Mouse (Mus musculus): ENCODE measurements around the gene Ube2c. TPM values are rescaled to one million over a fixed set of nuclear protein-coding genes. Genes with fewer than 3 reads are reported as not detected.

Gene Ube2c
- polyA plus RNA-seq, 1 experiment from 2014 or later, result 199 TPM

- Histone ChIP-seq H3K27me3 (no peaks in the 10 kb centered on the region), H3K9ac (replicated peaks) (no peak overlapping the region), H3K4me2 (replicated peaks) (no peak overlapping the region), H3K4me3 (no peak overlapping the region), H3K4me1 (peaks cover 25% of the 10 kb centered on the region), H3K9me3 (no peaks in the 10 kb centered on the region), H3K36me3 (peaks cover 45% of the 10 kb centered on the region), H3K27ac (replicated peaks) (no peak overlapping the region)
- 91% methylated on average over 15 of the region's 15 CpGs for WGBS
- ATAC-seq (replicated peaks), result no peak
Observed at GRCm38 (mm10) chr2:164767812-164768540, 1.7 kb upstream of the Ube2c start.

GRCm38 (mm10) chr2:164770279-164770678, 581 bp downstream of the Ube2c start:
- ATAC-seq (replicated peaks), result no peak
- no peaks in the 10 kb centered on the region for H3K9me3 ChIP-seq

GRCm38 (mm10) chr2:164771123-164771522, 1.4 kb downstream of the Ube2c start:
- Histone ChIP-seq H3K4me2 (replicated peaks) (peak overlapping the region; percentile 96), H3K4me1 (peaks cover 25% of the 10 kb centered on the region), H3K4me3 (peak overlapping the region; percentile 73), H3K36me3 (peaks cover 22% of the 10 kb centered on the region), H3K27me3 (no peaks in the 10 kb centered on the region), H3K9ac (replicated peaks) (0 out of 2 replicates have a peak overlapping the region, but pooled peaks have one; percentile 53), H3K9me3 (no peaks in the 10 kb centered on the region), H3K27ac (replicated peaks) (no peak overlapping the region)
- ATAC-seq (replicated peaks), result no peak
- WGBS, result 79% methylated on average over 8 of the region's 8 CpGs

More at GRCm38 (mm10) chr2:164770279-164770678, 581 bp downstream of the Ube2c start:
- Histone ChIP-seq H3K36me3 (peaks cover 30% of the 10 kb centered on the region), H3K4me1 (peaks cover 25% of the 10 kb centered on the region), H3K4me2 (replicated peaks) (peak overlapping the region; percentile 96), H3K27me3 (no peaks in the 10 kb centered on the region), H3K27ac (replicated peaks) (no peak overlapping the region), H3K9ac (replicated peaks) (peak overlapping the region; percentile 53), H3K4me3 (peak overlapping the region; percentile 73)
- WGBS, result 4% methylated on average over 15 of the region's 15 CpGs

GRCm38 (mm10) chr2:164773229-164773988, 3.7 kb downstream of the Ube2c start:
- H3K9me3 ChIP-seq, result no peaks in the 10 kb centered on the region
- H3K9ac ChIP-seq (replicated peaks), result no peak overlapping the region
- no peak for ATAC-seq (replicated peaks)
- WGBS, result 81% methylated on average over 14 of the region's 14 CpGs
- H3K27me3 ChIP-seq, result no peaks in the 10 kb centered on the region
- H3K4me2 ChIP-seq (replicated peaks), result no peak overlapping the region
- H3K27ac ChIP-seq (replicated peaks), result no peak overlapping the region
- H3K4me3 ChIP-seq, result no peak overlapping the region
- peaks cover under 1% of the 10 kb centered on the region for H3K36me3 ChIP-seq
- H3K4me1 ChIP-seq, result peaks cover 25% of the 10 kb centered on the region

- H3K4me1 ChIP-seq, result peaks cover 25% of the 10 kb centered on the region
- no peaks in the 10 kb centered on the region for H3K36me3 ChIP-seq
- H3K27ac ChIP-seq (replicated peaks), result no peak overlapping the region
- H3K4me2 ChIP-seq (replicated peaks), result no peak overlapping the region
- H3K9me3 ChIP-seq, result no peaks in the 10 kb centered on the region
- H3K9ac ChIP-seq (replicated peaks), result no peak overlapping the region
- no peak for ATAC-seq (replicated peaks)
- WGBS, result 88% methylated on average over 5 of the region's 5 CpGs
- no peak overlapping the region for H3K4me3 ChIP-seq
- no peaks in the 10 kb centered on the region for H3K27me3 ChIP-seq
Observed at GRCm38 (mm10) chr2:164773989-164774364, 4.3 kb downstream of the Ube2c start.

GRCm38 (mm10) chr2:164776130-164776529, 6.4 kb downstream of the Ube2c start:
- WGBS, result 90% methylated on average over 6 of the region's 6 CpGs
- no peak overlapping the region for H3K4me3 ChIP-seq
- H3K9ac ChIP-seq (replicated peaks), result no peak overlapping the region
- no peak for ATAC-seq (replicated peaks)
- no peak overlapping the region for H3K4me2 ChIP-seq (replicated peaks)
- H3K27me3 ChIP-seq, result no peaks in the 10 kb centered on the region
- H3K4me1 ChIP-seq, result peaks cover 12% of the 10 kb centered on the region
- no peak overlapping the region for H3K27ac ChIP-seq (replicated peaks)
- H3K9me3 ChIP-seq, result no peaks in the 10 kb centered on the region
- H3K36me3 ChIP-seq, result no peaks in the 10 kb centered on the region

GRCm38 (mm10) chr2:164776801-164777200, 7.1 kb downstream of the Ube2c start:
- no peak overlapping the region for H3K4me3 ChIP-seq
- H3K9ac ChIP-seq (replicated peaks), result no peak overlapping the region
- H3K4me2 ChIP-seq (replicated peaks), result no peak overlapping the region
- H3K27ac ChIP-seq (replicated peaks), result no peak overlapping the region
- WGBS, result 72% methylated on average over 17 of the region's 17 CpGs
- no peak for ATAC-seq (replicated peaks)
- H3K27me3 ChIP-seq, result no peaks in the 10 kb centered on the region
- H3K9me3 ChIP-seq, result no peaks in the 10 kb centered on the region
- H3K36me3 ChIP-seq, result no peaks in the 10 kb centered on the region
- peaks cover 6% of the 10 kb centered on the region for H3K4me1 ChIP-seq

GRCm38 (mm10) chr2:164777246-164778014, 7.7 kb downstream of the Ube2c start:
- Histone ChIP-seq H3K4me2 (replicated peaks) (no peak overlapping the region), H3K36me3 (no peaks in the 10 kb centered on the region), H3K27me3 (no peaks in the 10 kb centered on the region), H3K9me3 (no peaks in the 10 kb centered on the region), H3K4me1 (no peaks in the 10 kb centered on the region), H3K9ac (replicated peaks) (no peak overlapping the region), H3K4me3 (no peak overlapping the region), H3K27ac (replicated peaks) (no peak overlapping the region)
- 85% methylated on average over 30 of the region's 30 CpGs for WGBS
- ATAC-seq (replicated peaks), result no peak

DNA sequence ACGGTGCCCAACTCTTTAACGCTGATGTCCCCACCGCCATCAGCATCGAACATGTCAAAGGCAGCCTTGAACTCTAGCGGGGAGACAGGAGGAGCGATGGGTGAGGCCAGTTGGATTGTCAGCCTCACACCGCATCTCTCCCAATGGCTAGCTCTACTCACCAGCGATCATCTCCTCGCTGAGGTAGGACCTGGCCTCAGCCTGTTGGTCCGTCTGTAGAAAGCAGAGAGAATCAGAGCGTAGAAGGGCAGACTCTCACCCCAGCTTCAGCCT, 8.3 kb downstream of the Ube2c start:
- Histone ChIP-seq H3K27me3 (no peaks in the 10 kb centered on the region), H3K9me3 (no peaks in the 10 kb centered on the region), H3K9ac (replicated peaks) (no peak overlapping the region), H3K36me3 (no peaks in the 10 kb centered on the region), H3K4me3 (no peak overlapping the region), H3K4me1 (no peaks in the 10 kb centered on the region), H3K27ac (replicated peaks) (no peak overlapping the region), H3K4me2 (replicated peaks) (no peak overlapping the region)
- WGBS, result 95% methylated on average over 11 of the region's 11 CpGs
- no peak for ATAC-seq (replicated peaks)

- no peak overlapping the region for H3K4me2 ChIP-seq (replicated peaks)
- no peak overlapping the region for H3K27ac ChIP-seq (replicated peaks)
- ATAC-seq (replicated peaks), result no peak
- no peak overlapping the region for H3K4me3 ChIP-seq
- no peaks in the 10 kb centered on the region for H3K27me3 ChIP-seq
- H3K36me3 ChIP-seq, result no peaks in the 10 kb centered on the region
- WGBS, result 89% methylated on average over 7 of the region's 7 CpGs
- no peaks in the 10 kb centered on the region for H3K9me3 ChIP-seq
- H3K4me1 ChIP-seq, result no peaks in the 10 kb centered on the region
- no peak overlapping the region for H3K9ac ChIP-seq (replicated peaks)
Observed at GRCm38 (mm10) chr2:164778809-164779208, 9.1 kb downstream of the Ube2c start.

- Histone ChIP-seq H3K27ac (replicated peaks) (no peak within 1 kb of the TSS), H3K9me3 (no peaks in the 10 kb centered on the region), H3K4me1 (no peaks in the 10 kb centered on the region), H3K27me3 (no peaks in the 10 kb centered on the region), H3K4me3 (no peak within 1 kb of the TSS), H3K36me3 (no peaks in the 10 kb centered on the region), H3K4me2 (replicated peaks) (no peak within 1 kb of the TSS), H3K9ac (replicated peaks) (no peak within 1 kb of the TSS)
- ATAC-seq (replicated peaks), result no peak
- 69% methylated on average over 8 of the region's 8 CpGs for WGBS
Observed at GRCm38 (mm10) chr2:164779481-164780086, 9.9 kb downstream of the Ube2c start, which contains the start of gene Tnnc2. Tnnc2 (minus strand) TSS chr2:164779967.

GRCm38 (mm10) chr2:164781876-164782275, 12.2 kb downstream of the Ube2c start:
- peaks cover 15% of the 10 kb centered on the region for H3K4me1 ChIP-seq
- H3K4me2 ChIP-seq (replicated peaks), result no peak overlapping the region
- 74% methylated on average over 4 of the region's 4 CpGs for WGBS
- no peak overlapping the region for H3K4me3 ChIP-seq
- no peak overlapping the region for H3K27ac ChIP-seq (replicated peaks)
- no peak overlapping the region for H3K9ac ChIP-seq (replicated peaks)
- no peaks in the 10 kb centered on the region for H3K27me3 ChIP-seq
- no peaks in the 10 kb centered on the region for H3K36me3 ChIP-seq
- ATAC-seq (replicated peaks), result no peak
- H3K9me3 ChIP-seq, result no peaks in the 10 kb centered on the region
